Mouse (Mus musculus): Measurements from ENCODE around the gene A830031A19Rik.

DNA sequence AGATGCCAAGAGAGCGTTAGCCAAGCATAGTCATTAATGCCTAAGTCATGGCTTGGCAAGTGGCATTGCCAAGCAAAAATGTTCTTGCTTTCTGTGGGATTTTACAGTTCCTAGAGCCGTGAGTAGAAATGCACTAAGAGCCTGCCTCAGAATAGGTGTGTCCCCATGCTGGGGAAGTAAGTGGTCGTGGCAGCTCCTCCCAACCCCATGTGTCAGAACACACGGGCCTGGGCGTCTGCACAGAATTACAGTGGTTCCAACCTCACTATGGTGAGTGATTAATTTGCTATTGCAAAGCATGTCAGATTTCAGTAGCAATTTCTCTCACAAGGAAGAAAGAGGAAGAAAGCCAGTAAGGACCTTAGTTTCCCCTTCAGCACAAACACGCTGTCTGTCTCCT lies 36.9 kb upstream of the A830031A19Rik start:
- TF ChIP-seq EP300 (IDR thresholded peaks at IDR 0.05; ENCODE audit: insufficient read depth, low read depth, low read length) = no peak
- no peak for TF ChIP-seq POLR2A (IDR thresholded peaks at IDR 0.05; ENCODE audit: insufficient read depth, low read depth, low read length)

Measured in heart, adult 2 months (tissue).